Mouse (Mus musculus) heart, embryonic 15.5 days (tissue): ENCODE measurements around the gene Maml3. TPM values are rescaled to one million over a fixed set of nuclear protein-coding genes. Genes with fewer than 3 reads are reported as not detected.

Experiments
- ATAC-seq: fragments of 200-750 bp; cut with Nextera tagmentation; replicated peaks from 2 replicates; pipeline ENCODE4 v1.8.0; 2017; ENCODE audit warnings: low read depth, moderate TSS enrichment; ENCODE audit not compliant: insufficient number of reproducible peaks, insufficient read depth, low FRiP score
- H3K27ac ChIP-seq: fragments of 300-500 bp; sonication (generic); 2 replicates; pipeline ENCODE4 v1.5.1; 2015; ENCODE audit warnings: mild to moderate bottlenecking, inconsistent platforms
- H3K27me3 ChIP-seq: fragments of 300-500 bp; sonication (generic); 2 replicates; pipeline ENCODE4 v1.6.1; 2015; ENCODE audit warnings: inconsistent platforms
- H3K36me3 ChIP-seq: fragments of 300-500 bp; sonication (generic); 2 replicates; pipeline ENCODE4 v1.6.1; 2015; ENCODE audit warnings: mild to moderate bottlenecking, inconsistent platforms
- H3K4me1 ChIP-seq: fragments of 300-500 bp; sonication (generic); replicated peaks from 2 replicates; pipeline ENCODE4 v1.6.1; 2015; ENCODE audit warnings: inconsistent platforms
- H3K4me2 ChIP-seq: fragments of 300-500 bp; sonication (generic); 2 replicates; pipeline ENCODE4 v1.6.1; 2015; ENCODE audit warnings: inconsistent platforms, mild to moderate bottlenecking, moderate library complexity
- H3K4me3 ChIP-seq: fragments of 300-500 bp; sonication (generic); 2 replicates; pipeline ENCODE4 v1.5.1; 2015; ENCODE audit warnings: mild to moderate bottlenecking, inconsistent platforms
- H3K9ac ChIP-seq: fragments of 300-500 bp; sonication (generic); 2 replicates; pipeline ENCODE4 v1.6.1; 2015; ENCODE audit warnings: mild to moderate bottlenecking, inconsistent platforms
- H3K9me3 ChIP-seq: fragments of 300-500 bp; sonication (generic); replicated peaks from 2 replicates; pipeline ENCODE4 v1.6.1; 2016; ENCODE audit warnings: inconsistent platforms
- WGBS: fragments of 180-500 bp; shearing (Covaris S2); methylation state at CpG from one replicate; pipeline ENCODE4 v1.1.7; 2015; ENCODE audit warnings: mixed read lengths; 5-methylcytosine and 5-hydroxymethylcytosine counted together
- polyA plus RNA-seq: library from polyadenylated mRNA; unstranded; fragments of >200 nt; fragmentation: Nextera tagmentation; extraction: Ambion mirVana; gene quantifications from 2 replicates; pipeline ENCODE4 v1.2.1, GENCODE M21; 2015

Maml3 gene
- polyA plus RNA-seq, 1 experiment from 2014 or later = 1.9 TPM

GRCm38 (mm10) chr3:51999671-52000437, 105.0 kb downstream of the Maml3 start:
- no peaks in the 10 kb centered on the region for H3K27me3 ChIP-seq
- no peaks in the 10 kb centered on the region for H3K9me3 ChIP-seq
- WGBS = 83% methylated on average over 20 of the region's 21 CpGs
- ATAC-seq = no peak
- 0 out of 2 replicates have a peak, but pooled peaks cover 5% of the 10 kb centered on the region for H3K4me1 ChIP-seq
- no peak overlapping the region for H3K27ac ChIP-seq
- H3K4me2 ChIP-seq = no peak overlapping the region
- H3K36me3 ChIP-seq = no peaks in the 10 kb centered on the region
- no peak overlapping the region for H3K9ac ChIP-seq
- H3K4me3 ChIP-seq = no peak overlapping the region

DNA sequence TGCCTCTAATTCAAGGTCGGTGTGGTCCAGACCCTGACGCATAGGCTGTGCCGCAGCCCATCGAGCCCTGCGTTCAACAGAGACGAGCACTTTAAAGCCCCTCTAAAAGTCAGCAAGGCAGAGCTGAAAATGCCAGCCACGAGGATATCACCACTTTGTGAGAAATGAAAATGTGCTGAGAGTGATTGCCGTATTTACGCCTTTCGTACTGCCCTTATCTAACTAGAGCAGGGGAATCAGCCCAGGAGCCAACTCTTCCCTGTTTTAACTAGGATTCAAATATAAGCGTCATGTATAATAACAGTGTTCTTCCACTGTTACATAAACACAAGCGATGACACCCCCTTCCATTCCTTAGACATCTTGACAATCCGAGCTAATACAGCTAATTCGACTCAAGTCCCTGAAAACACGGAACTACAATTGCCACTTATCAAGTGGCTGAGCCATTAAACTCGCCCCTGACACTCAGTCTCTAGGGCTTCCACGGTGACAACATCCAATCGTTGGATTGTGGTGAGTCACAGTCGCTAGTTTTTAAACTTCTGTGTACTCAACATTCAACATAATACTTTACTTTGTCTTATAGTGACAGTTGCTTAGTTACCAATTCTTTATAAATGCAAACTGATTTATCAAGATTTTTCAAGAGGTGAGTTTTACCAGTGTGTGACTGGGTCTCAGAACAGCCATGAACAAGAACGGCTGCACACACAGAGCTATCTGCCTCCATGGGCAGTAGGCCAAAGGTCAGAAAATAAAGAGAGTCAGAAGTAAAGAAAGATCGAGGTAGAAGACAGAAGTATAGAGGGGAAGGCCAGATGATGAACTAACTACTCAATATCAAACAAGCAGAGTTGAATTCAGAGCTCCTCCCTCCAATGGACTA, 106.1 kb downstream of the Maml3 start:
- no peak overlapping the region for H3K4me2 ChIP-seq
- ATAC-seq = no peak

DNA sequence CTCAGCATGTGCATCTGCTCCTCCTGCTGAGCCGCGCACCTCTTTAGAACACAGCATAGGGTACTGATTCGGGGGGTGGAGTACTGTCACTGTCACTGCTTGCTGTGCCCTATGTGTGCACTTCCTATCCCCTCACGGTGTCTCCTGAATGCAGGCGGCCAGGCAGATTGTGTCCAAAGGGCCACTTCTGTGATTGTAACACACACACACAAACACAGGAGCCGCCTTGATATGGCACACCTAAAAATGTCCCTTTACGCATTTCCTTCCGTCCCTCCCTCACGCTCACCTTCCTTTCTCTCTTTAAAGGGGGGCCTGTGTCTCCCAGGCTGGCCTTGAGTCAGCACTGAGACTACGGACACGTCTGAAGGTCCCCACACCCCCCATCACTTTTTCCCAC, 107.3 kb downstream of the Maml3 start:
- 85% methylated on average over 11 of the region's 11 CpGs for WGBS
- 0 out of 2 replicates have a peak, but pooled peaks cover 5% of the 10 kb centered on the region for H3K4me1 ChIP-seq
- H3K9ac ChIP-seq = no peak overlapping the region
- ATAC-seq = no peak
- no peaks in the 10 kb centered on the region for H3K9me3 ChIP-seq
- no peak overlapping the region for H3K27ac ChIP-seq
- H3K4me3 ChIP-seq = no peak overlapping the region
- no peak overlapping the region for H3K4me2 ChIP-seq
- H3K27me3 ChIP-seq = no peaks in the 10 kb centered on the region
- H3K36me3 ChIP-seq = no peaks in the 10 kb centered on the region

More for the DNA sequence above, 106.1 kb downstream of the Maml3 start:
- Histone ChIP-seq H3K27me3 (no peaks in the 10 kb centered on the region), H3K4me3 (no peak overlapping the region), H3K4me1 (0 out of 2 replicates have a peak, but pooled peaks cover 5% of the 10 kb centered on the region), H3K36me3 (no peaks in the 10 kb centered on the region), H3K27ac (no peak overlapping the region), H3K9me3 (no peaks in the 10 kb centered on the region), H3K9ac (no peak overlapping the region)
- 57% methylated on average over 21 of the region's 21 CpGs for WGBS

GRCm38 (mm10) chr3:51986507-51986906, 118.4 kb downstream of the Maml3 start:
- Histone ChIP-seq H3K4me3 (no peak overlapping the region), H3K27ac (no peak overlapping the region), H3K9me3 (no peaks in the 10 kb centered on the region), H3K4me1 (no peaks in the 10 kb centered on the region), H3K27me3 (no peaks in the 10 kb centered on the region), H3K9ac (no peak overlapping the region), H3K4me2 (no peak overlapping the region), H3K36me3 (no peaks in the 10 kb centered on the region)
- ATAC-seq = no peak
- WGBS = 76% methylated on average over 6 of the region's 6 CpGs

- H3K4me3 ChIP-seq = no peak overlapping the region
- ATAC-seq = no peak
- no peaks in the 10 kb centered on the region for H3K9me3 ChIP-seq
- H3K4me1 ChIP-seq = no peaks in the 10 kb centered on the region
- no peaks in the 10 kb centered on the region for H3K36me3 ChIP-seq
- no peak overlapping the region for H3K4me2 ChIP-seq
- no peak overlapping the region for H3K27ac ChIP-seq
- 71% methylated on average over 5 of the region's 5 CpGs for WGBS
- H3K27me3 ChIP-seq = no peaks in the 10 kb centered on the region
- H3K9ac ChIP-seq = no peak overlapping the region
Measured at GRCm38 (mm10) chr3:51981496-51981895, 123.4 kb downstream of the Maml3 start.

- ATAC-seq = no peak
- no peak overlapping the region for H3K4me3 ChIP-seq
- H3K9ac ChIP-seq = no peak overlapping the region
- no peak overlapping the region for H3K27ac ChIP-seq
- H3K36me3 ChIP-seq = no peaks in the 10 kb centered on the region
- 71% methylated on average over 8 of the region's 8 CpGs for WGBS
- H3K4me1 ChIP-seq = no peaks in the 10 kb centered on the region
- no peaks in the 10 kb centered on the region for H3K27me3 ChIP-seq
- H3K9me3 ChIP-seq = no peaks in the 10 kb centered on the region
- no peak overlapping the region for H3K4me2 ChIP-seq
Measured at GRCm38 (mm10) chr3:51977654-51978352, 127.1 kb downstream of the Maml3 start.

DNA sequence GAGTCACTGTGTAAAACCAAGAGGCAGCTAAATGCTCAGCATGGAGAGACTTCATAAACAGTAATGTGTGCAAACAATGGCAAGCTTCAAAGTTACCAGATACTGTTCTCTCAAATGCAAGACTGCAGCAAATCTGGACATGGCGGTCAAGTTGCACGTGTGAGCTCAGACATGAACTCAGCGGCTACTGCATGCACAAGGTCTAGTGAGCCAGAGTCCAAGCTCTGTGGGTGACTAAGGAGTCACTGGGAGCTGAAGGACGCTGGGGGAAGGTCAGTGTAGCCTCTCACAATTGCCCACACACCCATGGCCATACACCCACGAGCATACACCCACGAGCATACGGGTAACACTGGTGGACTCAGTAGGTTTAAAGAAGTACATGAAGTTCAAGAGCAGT, 130.3 kb downstream of the Maml3 start:
- WGBS = 86% methylated on average over 7 of the region's 7 CpGs
- Histone ChIP-seq H3K27ac (no peak overlapping the region), H3K27me3 (no peaks in the 10 kb centered on the region), H3K9me3 (no peaks in the 10 kb centered on the region), H3K4me3 (no peak overlapping the region), H3K9ac (no peak overlapping the region), H3K36me3 (no peaks in the 10 kb centered on the region), H3K4me2 (no peak overlapping the region), H3K4me1 (0 out of 2 replicates have a peak, but pooled peaks cover 2% of the 10 kb centered on the region)
- no peak for ATAC-seq

DNA sequence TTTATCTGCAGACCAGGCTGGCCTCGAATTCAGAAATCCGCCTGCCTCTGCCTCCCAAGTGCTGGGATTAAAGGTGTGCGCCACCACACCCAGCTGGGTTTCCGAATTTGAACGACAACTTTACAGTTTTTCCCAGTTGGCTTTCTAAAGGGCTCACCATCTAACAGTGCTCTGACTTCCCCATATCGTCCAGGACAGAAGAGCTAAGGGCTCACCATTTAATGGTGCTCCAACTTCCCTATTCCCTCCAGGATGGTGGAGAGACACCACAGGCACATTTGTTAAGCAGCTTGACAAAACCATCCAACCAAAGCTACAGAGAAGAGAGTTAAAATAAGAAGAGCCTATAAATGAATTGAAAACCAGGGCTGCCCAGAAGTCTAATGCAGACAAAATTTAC, 130.7 kb downstream of the Maml3 start:
- ATAC-seq = no peak
- Histone ChIP-seq H3K9me3 (no peaks in the 10 kb centered on the region), H3K9ac (no peak overlapping the region), H3K36me3 (no peaks in the 10 kb centered on the region), H3K4me3 (no peak overlapping the region), H3K27me3 (no peaks in the 10 kb centered on the region), H3K4me1 (0 out of 2 replicates have a peak, but pooled peaks cover 2% of the 10 kb centered on the region), H3K27ac (no peak overlapping the region), H3K4me2 (no peak overlapping the region)
- WGBS = 89% methylated on average over 6 of the region's 6 CpGs

DNA sequence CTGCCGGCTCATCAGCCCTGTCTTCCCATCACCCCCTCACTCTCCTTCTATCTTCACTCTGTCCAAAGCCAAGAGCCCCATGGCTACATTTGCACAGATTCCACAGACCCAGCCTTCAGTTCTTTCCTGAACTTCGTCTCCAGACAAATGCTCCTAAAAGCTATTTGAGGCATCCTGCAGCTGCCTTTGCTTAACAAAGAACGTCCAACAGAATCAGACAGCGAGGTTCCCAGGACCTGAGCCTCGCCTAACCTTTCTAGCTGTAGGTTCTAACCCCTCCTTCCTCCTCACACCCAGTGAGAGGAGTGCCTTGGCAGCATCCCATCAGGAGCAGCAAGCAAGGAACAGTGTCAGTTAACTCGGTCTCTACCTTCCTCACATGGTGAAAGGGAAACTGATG, 132.3 kb downstream of the Maml3 start:
- H3K9ac ChIP-seq = no peak overlapping the region
- 67% methylated on average over 6 of the region's 6 CpGs for WGBS

GRCm38 (mm10) chr3:51970489-51970888, 134.4 kb downstream of the Maml3 start:
- Histone ChIP-seq H3K4me1 (0 out of 2 replicates have a peak, but pooled peaks cover 2% of the 10 kb centered on the region), H3K27me3 (no peaks in the 10 kb centered on the region), H3K27ac (no peak overlapping the region), H3K36me3 (no peaks in the 10 kb centered on the region), H3K9me3 (no peaks in the 10 kb centered on the region), H3K9ac (no peak overlapping the region), H3K4me3 (no peak overlapping the region), H3K4me2 (no peak overlapping the region)
- no peak for ATAC-seq
- WGBS = 53% methylated on average over 2 of the region's 2 CpGs

More for the DNA sequence above, 132.3 kb downstream of the Maml3 start:
- Histone ChIP-seq H3K27me3 (no peaks in the 10 kb centered on the region), H3K27ac (no peak overlapping the region), H3K36me3 (no peaks in the 10 kb centered on the region), H3K4me2 (no peak overlapping the region), H3K4me3 (no peak overlapping the region), H3K9me3 (no peaks in the 10 kb centered on the region), H3K4me1 (0 out of 2 replicates have a peak, but pooled peaks cover 2% of the 10 kb centered on the region)
- ATAC-seq = no peak

DNA sequence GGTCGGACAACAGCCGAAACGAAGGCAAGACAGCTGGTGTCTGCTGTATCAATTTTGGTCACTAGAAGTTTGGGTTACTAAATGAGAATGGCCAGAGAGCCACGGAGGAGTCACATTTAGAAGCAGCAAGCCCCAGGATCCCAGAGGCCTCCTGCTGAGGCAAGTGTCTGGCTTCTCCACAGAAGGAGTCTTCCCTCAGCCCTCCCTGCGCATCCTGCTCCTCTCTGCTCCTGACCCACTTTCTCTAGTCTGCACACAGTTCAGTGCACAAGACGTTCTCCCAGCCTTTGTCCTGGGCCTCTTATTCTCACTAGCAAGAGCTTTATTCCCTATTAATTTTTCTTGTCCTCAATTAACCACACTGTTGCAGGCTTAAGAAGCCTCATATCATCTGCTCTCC, 135.4 kb downstream of the Maml3 start:
- no peak overlapping the region for H3K4me2 ChIP-seq
- no peak for ATAC-seq
- 80% methylated on average over 6 of the region's 6 CpGs for WGBS

More for the DNA sequence above, 135.4 kb downstream of the Maml3 start:
- H3K9me3 ChIP-seq = no peaks in the 10 kb centered on the region
- H3K36me3 ChIP-seq = no peaks in the 10 kb centered on the region
- H3K27me3 ChIP-seq = no peaks in the 10 kb centered on the region
- peaks cover 6% of the 10 kb centered on the region for H3K4me1 ChIP-seq
- no peak overlapping the region for H3K9ac ChIP-seq
- H3K4me3 ChIP-seq = no peak overlapping the region
- no peak overlapping the region for H3K27ac ChIP-seq
